Mouse (Mus musculus) embryonic facial prominence, embryonic 10.5 days (tissue): ENCODE results near the gene Myt1. TPM values are rescaled to one million over a fixed set of nuclear protein-coding genes. Genes with fewer than 3 reads are reported as not detected.
"Not testable (repeated sequence)": the region's sequence is repeated elsewhere in the genome, so short reads cannot be mapped to it uniquely, and the experiment has no call there.

ENCODE experiments used
- DNase-seq: peaks from one replicate; pipeline ENCODE4 v3.0.0-alpha.2; 2017; ENCODE audit warnings: low spot score
- H3K27ac ChIP-seq: fragments of 300-500 bp; sonication (generic); replicated peaks from 2 replicates; pipeline ENCODE4 v1.5.1; 2016; ENCODE audit warnings: mild to moderate bottlenecking
- H3K27me3 ChIP-seq: fragments of 300-500 bp; sonication (generic); replicated peaks from 2 replicates; pipeline ENCODE4 v1.6.1; 2016; ENCODE audit warnings: low read depth, mild to moderate bottlenecking; ENCODE audit not compliant: poor library complexity, severe bottlenecking
- H3K36me3 ChIP-seq: fragments of 300-500 bp; sonication (generic); replicated peaks from 2 replicates; pipeline ENCODE4 v1.6.1; 2016; ENCODE audit warnings: mild to moderate bottlenecking, moderate library complexity
- H3K4me1 ChIP-seq: fragments of 300-500 bp; sonication (generic); 2 replicates; pipeline ENCODE4 v1.6.1; 2016
- H3K4me3 ChIP-seq: fragments of 300-500 bp; sonication (generic); 2 replicates; pipeline ENCODE4 v1.5.1; 2016; ENCODE audit warnings: mild to moderate bottlenecking, moderate library complexity
- H3K9me3 ChIP-seq: fragments of 300-500 bp; sonication (generic); 2 replicates; pipeline ENCODE4 v1.6.1; 2016; ENCODE audit warnings: mild to moderate bottlenecking
- WGBS: fragments of 180-500 bp; shearing (Covaris S2); methylation state at CpG from one replicate; pipeline ENCODE4 v1.1.7; 2016; 5-methylcytosine and 5-hydroxymethylcytosine counted together
- polyA plus RNA-seq: library from polyadenylated mRNA; unstranded; fragments of >200 nt; fragmentation: Nextera tagmentation; extraction: Ambion mirVana; gene quantifications from 2 replicates; pipeline ENCODE4 v1.2.1, GENCODE M21; 2016

Myt1 gene
- polyA plus RNA-seq, 1 experiment from 2014 or later, result 7.5 TPM

DNA sequence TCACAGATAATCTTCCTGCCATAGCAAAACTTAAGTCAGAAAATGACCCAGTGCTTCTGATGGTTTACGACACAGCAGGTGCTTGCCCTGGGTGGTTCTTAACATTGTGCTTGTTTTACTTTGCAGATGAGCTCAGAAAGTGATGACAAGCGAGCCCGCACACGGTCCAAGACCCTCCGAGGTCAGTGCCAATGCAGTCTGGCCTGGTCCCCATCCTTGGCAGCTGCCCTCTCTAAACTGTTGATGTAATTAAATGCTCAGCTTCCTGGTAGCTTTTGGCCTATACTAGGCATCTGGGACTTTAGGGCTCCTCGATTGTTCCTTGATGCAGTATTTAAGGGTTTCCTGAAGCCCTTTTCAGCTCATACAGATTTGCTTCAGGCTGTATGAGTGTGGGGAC, 26.3 kb downstream of the Myt1 start:
- 87% methylated on average over 6 of the region's 6 CpGs for WGBS
- no peaks in the 10 kb centered on the region for H3K36me3 ChIP-seq
- H3K4me1 ChIP-seq, result no peaks in the 10 kb centered on the region

DNA sequence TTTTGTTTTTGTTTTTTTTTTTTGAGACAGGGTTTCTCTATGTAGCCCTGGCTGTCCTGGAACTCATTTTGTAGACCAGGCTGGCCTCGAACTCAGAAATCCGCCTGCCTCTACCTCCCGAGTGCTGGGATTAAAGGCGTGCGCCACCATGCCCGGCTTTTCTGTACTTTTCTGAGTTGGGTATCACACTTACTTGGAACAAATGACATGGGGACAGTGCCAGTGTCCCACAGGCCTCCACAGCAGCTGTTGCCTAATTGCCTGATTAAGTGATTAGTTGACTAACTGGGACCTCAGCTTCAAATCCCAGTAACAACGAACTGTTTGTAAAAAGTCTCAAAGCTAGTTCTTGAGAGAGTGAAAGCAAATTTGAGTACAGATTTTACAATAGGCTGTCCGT, 30.1 kb downstream of the Myt1 start:
- H3K9me3 ChIP-seq, DNase-seq, H3K27me3 ChIP-seq, H3K4me3 ChIP-seq, H3K4me1 ChIP-seq, H3K27ac ChIP-seq, H3K36me3 ChIP-seq: not testable (repeated sequence)
- WGBS, result 85% methylated on average over 8 of the region's 8 CpGs

More for the DNA sequence above, 26.3 kb downstream of the Myt1 start:
- Histone ChIP-seq H3K27ac (no peak overlapping the region), H3K27me3 (no peaks in the 10 kb centered on the region), H3K4me3 (no peak overlapping the region), H3K9me3 (no peaks in the 10 kb centered on the region)
- no peak for DNase-seq

DNA sequence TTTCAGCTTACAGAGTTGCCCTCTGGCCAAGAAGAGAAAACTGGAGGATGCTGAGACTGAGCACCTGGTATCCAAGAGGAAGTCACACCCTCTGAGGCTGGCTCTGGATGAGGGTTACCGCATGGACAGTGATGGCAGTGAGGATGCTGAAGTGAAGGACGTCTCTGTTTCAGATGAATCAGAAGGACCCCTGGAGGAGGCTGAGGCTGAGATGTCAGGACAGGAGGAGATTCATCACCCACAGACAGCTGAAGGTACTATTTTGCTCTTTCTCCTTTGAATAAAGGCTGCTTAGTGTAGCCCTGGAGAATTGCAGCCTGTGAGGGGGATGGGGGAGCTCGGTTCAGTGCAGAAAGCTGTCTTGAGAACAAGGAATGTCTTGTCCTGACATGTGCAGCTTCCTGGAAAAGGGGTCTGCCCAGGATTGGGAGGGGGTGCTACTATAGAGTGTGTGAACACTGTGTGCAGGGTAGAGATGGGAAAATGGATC, 32.6 kb downstream of the Myt1 start:
- Histone ChIP-seq H3K4me1 (0 out of 2 replicates have a peak, but pooled peaks cover 6% of the 10 kb centered on the region), H3K4me3 (no peak overlapping the region), H3K27ac (no peak overlapping the region), H3K9me3 (no peaks in the 10 kb centered on the region), H3K27me3 (no peaks in the 10 kb centered on the region), H3K36me3 (no peaks in the 10 kb centered on the region)
- no peak for DNase-seq
- 35% methylated on average over 3 of the region's 3 CpGs for WGBS

DNA sequence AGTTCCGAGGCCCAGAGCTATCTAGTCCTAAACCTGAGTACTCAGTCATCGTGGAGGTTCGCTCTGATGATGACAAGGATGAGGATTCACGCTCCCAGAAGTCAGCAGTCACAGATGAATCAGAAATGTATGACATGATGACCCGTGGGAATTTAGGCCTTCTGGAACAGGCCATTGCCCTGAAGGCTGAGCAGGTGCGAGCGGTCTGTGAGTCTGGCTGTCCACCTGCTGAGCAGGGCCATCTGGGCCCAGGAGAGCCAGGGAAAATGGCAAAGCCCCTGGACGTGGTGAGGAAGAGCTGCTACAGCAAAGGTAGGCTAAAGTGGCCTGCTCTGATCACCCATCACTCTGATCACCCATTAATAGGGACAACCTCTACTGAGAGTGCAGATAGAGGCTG, 34.5 kb downstream of the Myt1 start:
- WGBS, result 81% methylated on average over 8 of the region's 8 CpGs
- H3K36me3 ChIP-seq, result no peaks in the 10 kb centered on the region
- H3K27me3 ChIP-seq, result no peaks in the 10 kb centered on the region

DNA sequence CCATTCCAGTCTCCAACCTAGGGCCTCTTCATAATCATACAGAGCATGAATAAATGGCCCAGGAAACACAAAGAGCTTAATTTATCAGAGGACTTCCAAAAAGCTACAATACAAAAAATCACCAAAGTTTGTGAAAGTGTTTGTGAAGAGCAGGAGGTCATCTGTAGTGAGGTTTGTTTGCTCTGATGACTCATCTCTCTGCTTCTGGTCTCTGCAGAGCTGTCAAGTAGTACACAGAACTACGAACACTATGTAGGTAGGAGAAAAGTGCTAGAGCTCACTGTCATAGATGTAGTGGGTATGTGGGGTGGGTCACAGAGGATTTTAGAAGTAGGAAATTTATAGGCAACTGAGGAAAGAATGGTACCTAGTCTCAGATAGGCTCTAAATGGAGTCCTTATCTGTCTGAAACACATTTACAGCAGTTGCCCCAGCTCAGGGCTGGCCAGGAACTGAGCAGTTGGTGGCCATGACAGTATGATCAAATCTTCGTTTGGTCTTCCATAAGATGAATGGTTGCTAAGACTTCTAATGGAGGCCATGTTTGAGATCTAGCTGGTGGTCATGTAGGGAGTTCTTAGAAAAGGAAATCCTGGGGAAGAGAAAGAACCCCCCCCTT, 66.0 kb downstream of the Myt1 start:
- no peak overlapping the region for H3K27ac ChIP-seq
- H3K36me3 ChIP-seq, result no peaks in the 10 kb centered on the region
- H3K4me3 ChIP-seq, result no peak overlapping the region
- H3K4me1 ChIP-seq, result no peaks in the 10 kb centered on the region
- 76% methylated on average over 2 of the region's 2 CpGs for WGBS
- no peak for DNase-seq
- H3K9me3 ChIP-seq, result no peaks in the 10 kb centered on the region
- no peaks in the 10 kb centered on the region for H3K27me3 ChIP-seq

More for the DNA sequence above, 34.5 kb downstream of the Myt1 start:
- H3K27ac ChIP-seq, result no peak overlapping the region
- H3K9me3 ChIP-seq, result no peaks in the 10 kb centered on the region
- H3K4me3 ChIP-seq, result no peak overlapping the region
- DNase-seq, result no peak
- 0 out of 2 replicates have a peak, but pooled peaks cover 6% of the 10 kb centered on the region for H3K4me1 ChIP-seq

DNA sequence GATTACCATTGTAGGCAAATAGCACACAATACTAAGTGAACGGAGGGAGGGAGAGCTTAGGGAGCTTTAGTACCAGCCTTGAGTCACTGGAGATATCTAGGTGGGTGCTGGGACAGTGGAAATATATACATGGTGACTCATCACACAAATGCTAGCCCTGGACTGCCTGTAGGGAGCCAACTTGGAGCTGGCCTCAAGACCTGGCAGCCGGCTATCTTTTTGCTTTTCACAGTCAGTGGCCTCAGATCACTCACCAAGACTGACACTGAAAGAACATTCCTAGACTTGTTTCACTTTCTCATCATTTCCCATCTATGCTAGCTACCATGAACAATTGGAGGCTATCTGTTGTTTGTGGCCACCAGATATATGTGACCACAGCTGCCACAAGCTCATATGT, 69.6 kb downstream of the Myt1 start:
- 74% methylated on average over 2 of the region's 2 CpGs for WGBS
- Histone ChIP-seq H3K36me3 (no peaks in the 10 kb centered on the region), H3K4me3 (no peak overlapping the region), H3K9me3 (no peaks in the 10 kb centered on the region), H3K4me1 (peaks cover 6% of the 10 kb centered on the region; the same call in 1 of the 2 replicates), H3K27ac (no peak overlapping the region), H3K27me3 (no peaks in the 10 kb centered on the region)
- no peak for DNase-seq

DNA sequence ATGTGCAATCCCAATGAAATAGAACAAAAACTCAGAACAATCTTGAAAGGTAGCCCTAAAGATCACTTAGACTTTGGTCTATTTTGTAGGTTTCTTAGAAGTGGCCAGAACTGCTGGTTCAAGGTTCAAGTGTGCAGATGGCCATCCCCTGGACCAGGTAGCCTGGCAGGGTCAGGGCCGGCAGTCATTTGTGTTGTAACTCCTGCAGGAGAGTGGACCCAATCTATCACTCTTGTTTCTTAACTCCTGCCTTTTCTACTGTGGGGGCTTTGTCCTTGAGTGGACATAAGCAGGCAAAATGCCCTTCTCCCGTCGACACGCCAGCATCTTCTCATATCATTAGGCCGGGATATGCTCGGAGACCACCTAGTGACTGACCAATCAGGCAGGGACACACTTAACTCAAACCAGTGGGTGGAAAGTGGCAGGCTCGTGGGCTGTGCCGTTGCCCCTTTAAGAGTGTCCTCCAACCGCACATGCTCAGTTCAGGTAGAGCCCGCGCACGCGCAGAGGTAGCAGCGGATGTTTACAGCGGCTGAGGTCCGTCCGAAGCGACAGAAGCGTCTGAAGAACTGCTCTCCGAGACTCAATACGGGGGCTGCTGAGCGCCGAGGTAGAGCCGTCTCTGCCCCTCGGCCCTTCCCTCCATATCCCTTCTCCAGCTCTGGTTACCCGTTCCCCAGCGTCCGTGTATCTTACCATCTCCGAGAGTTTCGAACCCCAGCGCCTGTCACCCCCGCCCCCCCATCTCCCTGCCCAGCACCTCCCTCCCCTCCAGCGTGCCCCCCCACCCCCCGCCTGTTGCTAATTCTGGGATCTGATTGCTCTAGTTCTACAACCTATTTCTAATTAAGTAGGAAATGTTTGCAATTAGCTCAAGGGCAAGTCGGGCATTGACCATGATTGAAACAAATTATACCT, 74.5 kb downstream of the Myt1 start, which contains the start of gene Pcmtd2:
Gene Pcmtd2, plus strand, starts transcription at position 483 of the 921 bp plus-strand sequence.
- peaks cover 5% of the 10 kb centered on the region for H3K36me3 ChIP-seq
- H3K4me1 ChIP-seq, result peaks cover 16% of the 10 kb centered on the region
- DNase-seq, result peak; percentile 95
- no peaks in the 10 kb centered on the region for H3K27me3 ChIP-seq
- H3K4me3 ChIP-seq, result peak within 1 kb of the TSS; percentile 86
- WGBS, result under 1% methylated on average over 35 of the region's 35 CpGs
- H3K27ac ChIP-seq, result peak within 1 kb of the TSS; percentile 90
- no peaks in the 10 kb centered on the region for H3K9me3 ChIP-seq

DNA sequence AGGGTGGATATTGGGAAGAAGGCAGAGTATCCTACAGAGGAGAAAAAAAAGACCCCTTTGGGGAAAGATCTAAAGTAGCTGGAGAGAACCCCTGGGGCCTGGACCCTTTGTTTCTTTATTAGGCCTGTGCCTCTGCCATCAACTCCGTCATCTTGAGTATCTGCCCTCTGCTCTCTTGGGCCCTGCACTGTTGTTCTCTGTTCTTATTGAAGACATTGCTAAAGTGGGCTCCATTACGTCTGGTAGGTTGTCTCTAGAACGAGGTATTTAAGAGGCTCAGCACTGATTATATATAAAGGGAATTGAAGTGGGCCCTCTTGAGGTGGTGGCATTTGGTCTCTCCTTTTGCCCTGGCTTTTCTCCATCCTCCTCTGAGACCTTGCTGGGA, 75.2 kb downstream of the Myt1 start:
- no peaks in the 10 kb centered on the region for H3K27me3 ChIP-seq
- H3K4me3 ChIP-seq, result peak overlapping the region; percentile 86
- H3K9me3 ChIP-seq, result no peaks in the 10 kb centered on the region
- peaks cover 7% of the 10 kb centered on the region for H3K36me3 ChIP-seq
- peak overlapping the region; percentile 90 for H3K27ac ChIP-seq
- DNase-seq, result peak; percentile 16
- H3K4me1 ChIP-seq, result peaks cover 16% of the 10 kb centered on the region
- under 1% methylated on average over 3 of the region's 3 CpGs for WGBS

DNA sequence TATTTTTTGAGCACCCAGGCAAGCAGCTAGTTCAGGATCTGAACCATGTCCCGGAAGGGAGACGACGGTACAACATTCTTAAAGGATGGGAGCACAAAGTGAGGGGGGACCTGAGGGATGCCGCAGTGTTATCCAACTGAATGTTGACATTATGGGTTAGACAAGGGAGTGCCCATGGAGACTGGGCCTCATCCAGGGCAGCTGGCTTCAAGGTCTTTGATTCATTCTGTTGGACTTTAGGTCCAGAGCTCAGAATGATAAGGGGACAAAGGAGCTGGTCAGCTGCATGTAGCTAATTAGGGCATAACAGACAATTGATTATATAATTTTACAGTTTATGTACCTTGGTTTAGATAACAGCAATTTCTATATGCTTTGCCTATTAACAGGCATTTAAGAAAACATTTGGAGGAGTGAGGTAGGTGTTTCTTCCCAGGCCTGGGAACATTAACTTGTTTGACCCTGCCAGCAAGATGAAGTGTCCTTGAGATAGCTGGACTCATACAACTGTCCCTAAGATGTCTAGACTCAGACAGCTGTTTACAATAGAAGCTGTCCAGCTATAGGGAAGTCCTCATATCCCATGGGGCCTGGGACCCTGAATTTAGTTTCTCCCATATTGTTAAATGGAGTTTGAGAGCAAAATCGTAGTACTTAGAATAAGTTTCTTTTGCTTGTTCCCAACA, 82.7 kb downstream of the Myt1 start:
- Histone ChIP-seq H3K27me3 (no peaks in the 10 kb centered on the region), H3K9me3 (no peaks in the 10 kb centered on the region), H3K36me3 (peaks cover 64% of the 10 kb centered on the region), H3K4me3 (no peak overlapping the region), H3K4me1 (no peaks in the 10 kb centered on the region), H3K27ac (no peak overlapping the region)
- DNase-seq, result no peak
- WGBS, result 82% methylated on average over 5 of the region's 5 CpGs

DNA sequence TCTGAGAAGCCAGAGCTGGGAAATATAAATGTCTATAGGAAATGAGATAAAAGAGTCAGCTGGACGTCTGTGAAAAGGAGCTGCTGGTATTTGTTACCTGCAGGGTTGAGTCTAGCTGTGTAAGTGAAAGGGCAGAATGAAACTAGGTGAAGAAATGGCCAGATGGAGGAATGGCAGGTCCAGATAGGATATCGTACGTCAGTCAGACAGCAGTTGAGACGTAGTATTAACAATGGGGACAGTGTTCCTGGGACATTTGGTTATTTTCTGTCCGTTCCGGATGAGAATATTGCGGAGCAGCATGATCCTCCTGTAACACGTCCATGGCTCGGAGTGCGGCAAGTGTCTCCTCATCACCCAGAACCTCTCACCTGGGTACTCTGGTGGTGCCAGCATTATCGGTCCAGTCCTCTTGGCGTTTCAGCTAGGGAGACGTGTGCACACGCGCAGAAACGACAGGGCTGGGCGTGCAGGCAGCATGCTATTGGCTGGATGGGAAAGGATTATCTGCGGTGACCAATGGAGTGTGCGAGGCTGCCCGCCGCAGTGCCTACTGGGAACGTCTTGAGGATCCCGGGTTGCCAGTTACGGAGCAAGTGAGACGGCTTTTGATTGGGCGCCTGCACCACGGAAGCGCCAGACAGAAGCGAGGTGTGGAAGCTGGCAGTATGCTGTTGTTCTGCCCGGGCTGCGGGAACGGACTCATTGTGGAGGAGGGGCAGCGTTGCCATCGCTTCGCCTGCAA, 100.8 kb downstream of the Myt1 start, which contains the start of gene Polr3k:
Gene Polr3k, plus strand, starts transcription at position 547 of the 745 bp plus-strand sequence.
- Histone ChIP-seq H3K9me3 (no peaks in the 10 kb centered on the region), H3K4me3 (peak within 1 kb of the TSS; percentile 81), H3K4me1 (peaks cover 14% of the 10 kb centered on the region), H3K36me3 (peaks cover 30% of the 10 kb centered on the region), H3K27ac (peak within 1 kb of the TSS; percentile 90), H3K27me3 (no peaks in the 10 kb centered on the region)
- under 1% methylated on average over 35 of the region's 35 CpGs for WGBS
- DNase-seq, result peak; percentile 95

DNA sequence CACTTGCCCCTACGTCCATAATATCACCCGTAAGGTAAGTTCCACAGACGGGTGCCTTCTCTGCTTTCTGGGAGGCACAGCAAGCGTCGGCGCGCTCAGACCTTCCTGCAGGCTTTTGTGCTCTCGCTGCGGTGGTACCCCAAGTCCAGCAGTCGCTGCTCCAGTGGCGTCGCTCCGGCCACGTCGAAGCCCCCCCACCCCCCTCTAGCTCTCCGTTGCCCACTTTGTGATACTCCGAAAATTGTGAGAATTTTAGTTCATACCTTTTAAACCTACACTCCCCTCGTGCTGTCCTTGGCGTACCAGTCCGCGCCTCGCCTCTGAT, 101.4 kb downstream of the Myt1 start:
- no peaks in the 10 kb centered on the region for H3K27me3 ChIP-seq
- H3K9me3 ChIP-seq, result no peaks in the 10 kb centered on the region
- WGBS, result under 1% methylated on average over 22 of the region's 22 CpGs
- peaks cover 14% of the 10 kb centered on the region for H3K4me1 ChIP-seq
- peak overlapping the region; percentile 90 for H3K27ac ChIP-seq
- H3K36me3 ChIP-seq, result peaks cover 36% of the 10 kb centered on the region
- DNase-seq, result no peak
- peak overlapping the region; percentile 81 for H3K4me3 ChIP-seq

DNA sequence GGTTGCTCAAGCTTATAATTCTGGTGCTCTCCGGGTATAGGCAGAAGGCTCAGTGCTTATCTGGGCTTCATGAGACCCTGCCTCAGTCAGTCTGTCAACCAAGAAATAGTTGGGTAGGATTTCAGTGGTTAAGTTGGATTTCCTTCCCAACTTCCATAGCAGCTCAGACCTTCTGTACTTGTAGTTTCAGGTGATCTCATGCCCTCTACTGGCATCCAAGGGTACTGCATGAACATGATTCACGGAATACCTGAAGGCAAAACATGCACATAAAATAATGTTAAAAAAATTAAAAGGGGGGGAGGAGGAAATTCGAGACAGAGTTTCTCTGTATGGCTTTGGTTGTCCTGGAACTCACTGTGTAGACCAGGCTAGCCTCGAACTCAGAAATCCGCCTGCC, 103.8 kb downstream of the Myt1 start:
- Histone ChIP-seq H3K27me3 (no peaks in the 10 kb centered on the region), H3K9me3 (no peaks in the 10 kb centered on the region), H3K36me3 (peaks cover 56% of the 10 kb centered on the region), H3K27ac (no peak overlapping the region), H3K4me1 (peaks cover 14% of the 10 kb centered on the region), H3K4me3 (no peak overlapping the region)
- 63% methylated on average over 5 of the region's 5 CpGs for WGBS
- peak; percentile 64 for DNase-seq
